Mouse (Mus musculus) forebrain, embryonic 15.5 days (tissue): ENCODE results near the gene Cd276. TPM values are rescaled to one million over a fixed set of nuclear protein-coding genes. Genes with fewer than 3 reads are reported as not detected.

ENCODE experiments used
- ATAC-seq: fragments of 200-750 bp; cut with Nextera tagmentation; replicated peaks from 2 replicates; pipeline ENCODE4 v1.8.0; 2017; ENCODE audit warnings: mild to moderate bottlenecking, moderate TSS enrichment, moderate library complexity
- H3K27ac ChIP-seq: fragments of 300-500 bp; sonication (generic); replicated peaks from 2 replicates; pipeline ENCODE4 v1.5.1; 2015; ENCODE audit warnings: mild to moderate bottlenecking, inconsistent platforms
- H3K27me3 ChIP-seq: fragments of 300-500 bp; sonication (generic); 2 replicates; pipeline ENCODE4 v1.6.1; 2015; ENCODE audit warnings: inconsistent platforms
- H3K36me3 ChIP-seq: fragments of 300-500 bp; sonication (generic); 2 replicates; pipeline ENCODE4 v1.6.1; 2015; ENCODE audit warnings: mild to moderate bottlenecking, inconsistent platforms
- H3K4me1 ChIP-seq: fragments of 300-500 bp; sonication (generic); 2 replicates; pipeline ENCODE4 v1.6.1; 2015; ENCODE audit warnings: inconsistent platforms
- H3K4me2 ChIP-seq: fragments of 300-500 bp; sonication (generic); replicated peaks from 2 replicates; pipeline ENCODE4 v1.6.1; 2015; ENCODE audit warnings: mild to moderate bottlenecking, inconsistent platforms
- H3K4me3 ChIP-seq: fragments of 300-500 bp; sonication (generic); 2 replicates; pipeline ENCODE4 v1.5.1; 2015; ENCODE audit warnings: mild to moderate bottlenecking, inconsistent platforms
- H3K9ac ChIP-seq: fragments of 300-500 bp; sonication (generic); replicated peaks from 2 replicates; pipeline ENCODE4 v1.6.1; 2015; ENCODE audit warnings: mild to moderate bottlenecking, inconsistent platforms
- H3K9me3 ChIP-seq: fragments of 300-500 bp; sonication (generic); 2 replicates; pipeline ENCODE4 v1.6.1; 2016; ENCODE audit warnings: inconsistent platforms
- WGBS: fragments of 180-500 bp; shearing (Covaris S2); methylation state at CpG from one replicate; pipeline ENCODE4 v1.1.7; 2015; ENCODE audit warnings: mixed read lengths; 5-methylcytosine and 5-hydroxymethylcytosine counted together
- polyA plus RNA-seq: library from polyadenylated mRNA; unstranded; fragments of >200 nt; fragmentation: Nextera tagmentation; extraction: Ambion mirVana; gene quantifications from 2 replicates; pipeline ENCODE4 v1.2.1, GENCODE M21; 2015

The Cd276 gene
- polyA plus RNA-seq, 1 experiment from 2014 or later: 30.9 TPM

DNA sequence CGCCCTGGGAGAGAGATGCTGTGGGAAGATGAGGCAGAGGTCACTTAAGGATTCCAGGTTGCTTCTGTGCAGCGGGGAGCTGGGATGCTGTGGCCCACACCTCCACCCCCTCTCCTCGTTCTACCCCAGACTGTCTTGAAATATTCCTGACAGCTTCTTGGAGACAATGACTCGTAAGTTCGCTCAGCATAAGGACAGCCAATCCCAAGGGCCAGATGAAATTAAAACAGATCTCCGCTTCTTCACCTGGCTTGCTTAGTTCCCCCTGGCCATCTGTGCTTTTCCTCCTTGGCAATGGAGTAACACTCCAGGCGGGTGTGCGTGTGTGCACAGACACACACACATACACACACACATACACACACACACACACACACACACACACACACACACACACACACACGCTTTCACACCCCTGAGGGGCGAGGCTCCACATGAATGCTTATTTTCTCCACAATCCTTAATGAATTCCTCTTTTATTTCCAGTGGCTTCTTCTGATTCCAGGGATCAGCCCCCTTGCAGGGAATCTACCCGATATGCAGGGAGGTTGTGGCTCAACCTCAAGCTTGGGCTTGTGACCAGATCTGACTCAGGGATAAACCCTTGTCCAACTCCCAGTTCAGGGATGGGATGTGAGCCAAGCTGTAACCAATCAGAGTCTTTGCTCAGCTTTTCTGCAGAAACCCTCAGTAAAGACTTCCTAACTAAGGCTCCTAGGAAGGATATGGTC is 8.4 kb downstream of the Cd276 start:
- H3K4me3 ChIP-seq: no peak overlapping the region
- no peak overlapping the region for H3K4me2 ChIP-seq
- peaks cover 39% of the 10 kb centered on the region for H3K4me1 ChIP-seq
- H3K9ac ChIP-seq: no peak overlapping the region
- no peak for ATAC-seq
- no peaks in the 10 kb centered on the region for H3K36me3 ChIP-seq
- H3K27me3 ChIP-seq: no peaks in the 10 kb centered on the region
- H3K9me3 ChIP-seq: no peaks in the 10 kb centered on the region
- peak overlapping the region; percentile 53 for H3K27ac ChIP-seq
- 57% methylated on average over 11 of the region's 11 CpGs for WGBS

DNA sequence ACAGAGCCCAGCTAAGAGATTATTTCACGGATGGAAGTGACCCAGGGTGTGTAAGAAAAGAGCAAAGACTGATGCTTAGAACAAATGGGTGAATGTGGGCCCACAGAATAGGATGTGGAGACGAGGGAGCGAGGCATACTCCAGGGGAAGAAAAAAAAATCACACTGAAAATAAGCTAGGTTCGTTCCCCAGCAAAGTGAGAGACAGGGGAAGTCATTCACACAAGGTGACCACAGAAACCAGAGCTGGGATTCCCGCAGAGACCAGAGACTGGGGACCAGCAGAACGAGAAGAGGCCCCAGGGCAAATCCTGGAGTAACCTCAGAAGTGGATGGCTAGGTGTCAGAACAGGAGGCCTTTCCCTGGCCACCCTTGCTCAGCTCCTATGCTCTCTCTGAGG is 9.8 kb downstream of the Cd276 start:
- Histone ChIP-seq H3K4me2 (no peak overlapping the region), H3K36me3 (no peaks in the 10 kb centered on the region), H3K4me3 (no peak overlapping the region), H3K9me3 (no peaks in the 10 kb centered on the region), H3K27me3 (no peaks in the 10 kb centered on the region), H3K27ac (peak overlapping the region; percentile 44; the same call in 1 of the 2 replicates), H3K4me1 (peaks cover 47% of the 10 kb centered on the region), H3K9ac (no peak overlapping the region)
- no peak for ATAC-seq
- WGBS: 71% methylated on average over 6 of the region's 6 CpGs

DNA sequence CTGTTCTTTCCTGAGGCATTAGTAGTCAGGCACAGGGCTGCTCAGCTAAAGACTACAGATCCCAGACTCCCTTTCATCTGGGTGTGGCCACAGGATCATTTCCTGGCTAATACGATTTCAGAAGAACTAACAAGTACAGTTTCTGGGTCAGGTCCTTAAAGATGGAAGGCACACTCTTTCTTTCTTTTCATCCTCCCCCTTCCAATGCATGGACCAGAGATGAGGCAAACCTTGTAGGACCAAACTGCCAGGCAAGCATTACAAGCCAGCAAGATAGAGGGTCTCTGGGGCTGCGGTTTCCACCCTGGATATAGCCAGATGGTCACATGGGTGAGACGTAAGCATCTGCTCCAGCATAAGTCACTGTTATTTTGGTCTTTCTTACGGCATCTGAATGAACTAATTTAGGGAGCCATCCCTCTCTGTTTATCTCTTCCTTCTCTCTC is 10.3 kb downstream of the Cd276 start:
- H3K27ac ChIP-seq: peak overlapping the region; percentile 44; the same call in 1 of the 2 replicates
- peak overlapping the region; percentile 15; the same call in 1 of the 2 replicates for H3K4me3 ChIP-seq
- no peaks in the 10 kb centered on the region for H3K27me3 ChIP-seq
- no peak overlapping the region for H3K9ac ChIP-seq
- peak overlapping the region; percentile 22; the same call in 1 of the 2 replicates for H3K4me2 ChIP-seq
- H3K9me3 ChIP-seq: no peaks in the 10 kb centered on the region
- 52% methylated on average over 4 of the region's 4 CpGs for WGBS
- H3K36me3 ChIP-seq: no peaks in the 10 kb centered on the region
- ATAC-seq: no peak
- H3K4me1 ChIP-seq: peaks cover 47% of the 10 kb centered on the region

DNA sequence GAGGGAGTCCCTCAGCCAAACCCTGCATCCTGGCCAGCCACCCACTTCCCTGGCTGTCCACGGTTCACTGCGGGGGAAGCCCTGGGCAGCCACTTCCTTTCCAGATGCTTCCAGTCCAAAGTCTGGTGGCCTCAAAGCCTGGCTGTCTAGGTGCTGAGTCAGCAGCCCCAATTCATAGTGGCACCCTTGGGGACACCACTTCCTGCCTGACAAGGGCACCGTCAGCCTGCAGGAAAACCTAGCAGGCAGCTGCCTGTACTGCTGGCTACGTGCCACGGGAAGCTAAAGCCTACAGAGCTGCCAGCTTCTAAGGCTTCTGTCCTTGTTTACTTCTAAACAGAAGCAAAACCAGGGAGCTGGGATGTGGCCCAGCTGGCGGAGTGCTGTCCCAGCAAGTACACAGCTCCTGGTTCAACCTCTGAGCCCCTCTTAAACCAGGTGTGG is 13.3 kb downstream of the Cd276 start:
- Histone ChIP-seq H3K27me3 (no peaks in the 10 kb centered on the region), H3K9ac (no peak overlapping the region), H3K27ac (peak overlapping the region; percentile 60), H3K4me2 (no peak overlapping the region), H3K9me3 (no peaks in the 10 kb centered on the region), H3K4me3 (no peak overlapping the region), H3K4me1 (peaks cover 34% of the 10 kb centered on the region), H3K36me3 (peaks cover 13% of the 10 kb centered on the region)
- ATAC-seq: peak; percentile 24; the same call in 1 of the 2 replicates
- WGBS: 48% methylated on average over 6 of the region's 6 CpGs

DNA sequence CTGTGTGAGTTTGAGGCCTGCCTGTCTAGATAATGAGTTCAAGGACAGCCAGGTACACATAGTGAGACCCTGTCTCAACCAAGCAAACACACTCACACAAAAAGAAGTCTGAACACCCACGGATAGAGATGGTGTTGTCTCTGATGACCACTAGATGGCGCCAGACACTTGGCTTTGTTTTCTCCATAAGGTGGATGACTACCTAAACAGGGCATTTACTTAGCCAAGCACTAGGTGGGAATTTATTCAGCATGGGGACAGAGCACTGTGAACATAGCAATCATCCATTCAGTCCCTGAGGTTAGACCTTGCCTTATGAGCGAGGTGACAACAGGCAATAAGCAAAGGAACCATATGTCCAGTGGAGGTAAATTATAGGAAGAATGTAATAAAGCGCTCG is 15.4 kb downstream of the Cd276 start:
- Histone ChIP-seq H3K4me1 (peaks cover 20% of the 10 kb centered on the region), H3K4me2 (no peak overlapping the region), H3K27me3 (no peaks in the 10 kb centered on the region), H3K27ac (no peak overlapping the region), H3K36me3 (peaks cover 16% of the 10 kb centered on the region), H3K9ac (no peak overlapping the region), H3K9me3 (no peaks in the 10 kb centered on the region), H3K4me3 (no peak overlapping the region)
- ATAC-seq: peak; percentile 49
- WGBS: 49% methylated on average over 5 of the region's 5 CpGs

DNA sequence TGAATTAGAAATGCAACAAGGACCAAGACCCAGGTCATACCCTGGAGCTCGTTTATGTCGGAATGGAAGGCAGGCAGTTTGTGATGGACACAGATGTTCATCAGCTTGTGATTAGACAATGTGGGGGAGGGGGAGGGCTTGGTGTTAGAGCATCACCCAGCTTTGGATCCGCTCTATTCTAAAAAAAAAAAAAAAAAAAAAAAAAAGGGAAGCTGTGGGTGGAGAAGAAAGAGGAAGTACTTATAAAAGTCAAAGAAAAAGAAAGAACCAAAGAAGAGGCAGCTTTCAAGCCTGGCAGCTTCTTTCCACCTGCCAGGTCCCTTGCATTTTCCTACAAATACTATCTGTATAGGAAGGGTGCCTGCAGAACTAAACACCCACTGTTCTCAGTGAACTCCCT is 17.5 kb downstream of the Cd276 start:
- Histone ChIP-seq H3K36me3 (peaks cover 16% of the 10 kb centered on the region), H3K4me3 (no peak overlapping the region), H3K27me3 (no peaks in the 10 kb centered on the region), H3K27ac (no peak overlapping the region), H3K4me2 (no peak overlapping the region), H3K9me3 (no peaks in the 10 kb centered on the region), H3K9ac (no peak overlapping the region), H3K4me1 (peaks cover 18% of the 10 kb centered on the region)
- WGBS: 89% methylated on average over 3 of the region's 3 CpGs
- no peak for ATAC-seq

DNA sequence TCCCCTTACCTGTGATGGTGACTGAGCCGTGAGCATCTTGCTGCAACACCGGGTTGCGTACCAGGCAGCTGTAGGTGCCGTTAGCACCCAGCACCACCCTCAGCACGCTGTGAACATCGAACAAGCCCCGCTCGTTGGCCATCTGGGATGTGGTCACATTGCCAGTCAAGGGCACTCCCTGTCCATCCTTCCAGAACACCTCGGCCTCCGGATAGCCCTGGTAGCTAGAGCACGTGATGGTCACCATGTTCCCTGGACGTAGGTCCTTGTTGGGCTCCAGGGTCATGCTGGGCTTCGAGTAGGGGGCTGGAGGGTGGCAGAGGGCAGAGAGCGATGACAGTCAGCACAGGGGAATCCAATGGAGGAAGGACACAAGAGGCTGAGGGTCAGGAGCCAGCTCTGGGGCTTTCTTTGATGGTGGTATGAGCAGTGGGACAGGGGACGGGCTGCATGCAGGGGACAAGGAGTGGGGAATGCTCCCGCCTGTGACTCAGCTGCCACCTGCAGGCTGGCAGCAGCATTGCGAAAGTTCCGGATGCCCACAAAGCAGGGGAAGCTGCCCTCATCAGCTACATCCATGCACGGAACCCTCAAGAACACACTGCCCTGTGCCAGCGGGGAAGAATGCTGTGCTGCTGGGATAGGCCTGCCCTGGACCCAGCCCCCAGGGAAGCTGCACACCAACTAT is 19.6 kb downstream of the Cd276 start:
- ATAC-seq: peak; percentile 69
- no peaks in the 10 kb centered on the region for H3K27me3 ChIP-seq
- no peaks in the 10 kb centered on the region for H3K4me1 ChIP-seq
- no peak overlapping the region for H3K9ac ChIP-seq
- H3K4me3 ChIP-seq: no peak overlapping the region
- H3K9me3 ChIP-seq: no peaks in the 10 kb centered on the region
- H3K36me3 ChIP-seq: peaks cover 17% of the 10 kb centered on the region
- H3K4me2 ChIP-seq: no peak overlapping the region
- 76% methylated on average over 20 of the region's 20 CpGs for WGBS
- no peak overlapping the region for H3K27ac ChIP-seq

DNA sequence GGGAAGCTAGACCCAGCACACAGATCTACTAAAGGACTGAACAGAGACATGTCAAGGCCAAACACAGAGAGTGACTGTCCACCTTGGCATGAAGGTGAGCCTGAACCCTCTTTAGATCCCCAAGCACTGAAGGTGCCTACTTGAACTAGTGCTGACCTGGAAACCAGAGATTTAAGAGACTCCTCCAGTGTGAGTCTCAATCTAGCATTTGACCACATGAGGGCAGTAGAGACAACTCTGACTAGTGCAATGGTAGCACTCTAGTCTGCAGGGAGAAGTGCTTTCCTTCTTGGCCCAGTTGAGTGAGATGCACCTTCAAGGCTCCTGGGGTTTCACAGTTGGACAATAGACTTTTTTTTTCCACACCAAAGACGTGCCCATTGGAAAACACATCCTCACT is 20.5 kb downstream of the Cd276 start:
- H3K4me1 ChIP-seq: no peaks in the 10 kb centered on the region
- ATAC-seq: no peak; the same call in 1 of the 2 replicates
- H3K27me3 ChIP-seq: no peaks in the 10 kb centered on the region
- no peak overlapping the region for H3K4me3 ChIP-seq
- H3K9me3 ChIP-seq: no peaks in the 10 kb centered on the region
- H3K27ac ChIP-seq: no peak overlapping the region
- no peak overlapping the region for H3K9ac ChIP-seq
- H3K36me3 ChIP-seq: peaks cover 20% of the 10 kb centered on the region
- 43% methylated on average over 1 of the region's 1 CpGs for WGBS
- no peak overlapping the region for H3K4me2 ChIP-seq

DNA sequence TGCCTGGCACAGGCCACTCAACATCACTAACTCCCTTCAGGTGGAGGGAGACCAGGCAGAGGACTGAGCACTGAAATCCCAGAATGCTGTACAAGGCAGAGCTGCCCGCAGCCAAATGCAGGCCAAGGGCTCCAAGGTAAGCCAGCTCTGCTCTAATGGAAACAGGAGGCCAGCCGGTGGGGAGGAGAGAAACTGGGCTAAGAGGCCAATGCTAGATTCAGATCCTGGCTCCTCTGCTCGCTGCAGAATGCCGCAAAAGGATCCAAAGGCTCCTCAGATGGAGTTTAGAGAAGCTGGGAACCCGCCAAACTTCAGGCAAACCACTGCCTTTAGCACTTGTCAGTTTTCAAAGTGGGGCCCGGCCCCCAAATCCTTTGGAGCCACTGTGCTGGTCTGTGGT is 21.9 kb downstream of the Cd276 start:
- ATAC-seq: no peak
- Histone ChIP-seq H3K27ac (no peak overlapping the region), H3K36me3 (peaks cover 14% of the 10 kb centered on the region), H3K9ac (no peak overlapping the region), H3K4me2 (no peak overlapping the region), H3K4me3 (no peak overlapping the region), H3K9me3 (no peaks in the 10 kb centered on the region), H3K4me1 (no peaks in the 10 kb centered on the region), H3K27me3 (no peaks in the 10 kb centered on the region)
- WGBS: 90% methylated on average over 6 of the region's 6 CpGs

DNA sequence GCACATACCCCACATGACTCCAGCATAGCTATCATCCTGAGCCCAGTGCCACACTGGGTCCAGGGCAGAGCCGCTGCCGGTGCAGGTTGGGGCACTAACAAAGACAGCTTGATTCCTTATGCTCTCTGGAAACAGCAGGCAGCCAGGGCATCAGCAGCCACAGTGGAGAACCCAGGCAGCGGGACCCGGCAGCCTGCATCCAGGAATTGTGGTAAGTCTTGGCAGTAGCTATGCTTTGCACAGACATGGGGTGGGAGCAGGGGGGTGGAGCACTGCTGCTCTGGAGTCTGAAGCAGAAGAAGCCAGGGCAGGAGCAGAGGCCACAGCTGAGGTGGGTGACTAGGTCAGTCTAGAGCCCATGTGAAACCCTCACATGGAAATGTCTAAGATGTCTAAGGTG is 23.0 kb downstream of the Cd276 start:
- peaks cover 15% of the 10 kb centered on the region for H3K36me3 ChIP-seq
- H3K4me2 ChIP-seq: no peak overlapping the region
- no peaks in the 10 kb centered on the region for H3K4me1 ChIP-seq
- 86% methylated on average over 4 of the region's 4 CpGs for WGBS
- no peak overlapping the region for H3K27ac ChIP-seq
- H3K27me3 ChIP-seq: no peaks in the 10 kb centered on the region
- ATAC-seq: no peak
- H3K9ac ChIP-seq: no peak overlapping the region
- no peaks in the 10 kb centered on the region for H3K9me3 ChIP-seq
- H3K4me3 ChIP-seq: no peak overlapping the region

DNA sequence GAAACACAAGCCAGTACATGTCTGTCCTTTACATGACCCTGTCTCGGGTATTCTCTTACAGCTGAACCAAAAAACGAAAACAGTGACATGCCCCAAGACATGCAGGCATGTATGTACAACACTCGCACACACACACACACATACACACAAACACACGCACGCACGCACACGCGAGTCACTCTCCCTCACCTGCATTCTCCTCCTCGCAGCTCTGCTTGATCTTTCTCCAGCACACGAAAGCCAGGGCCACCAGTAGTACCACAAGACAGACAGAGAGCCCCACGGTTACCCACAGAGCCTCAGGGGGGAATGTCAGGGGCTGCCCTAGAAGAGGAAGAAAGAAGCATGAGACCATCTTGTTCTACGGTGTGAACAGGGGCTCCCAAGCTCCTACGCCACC is 24.8 kb downstream of the Cd276 start:
- no peak for ATAC-seq

DNA sequence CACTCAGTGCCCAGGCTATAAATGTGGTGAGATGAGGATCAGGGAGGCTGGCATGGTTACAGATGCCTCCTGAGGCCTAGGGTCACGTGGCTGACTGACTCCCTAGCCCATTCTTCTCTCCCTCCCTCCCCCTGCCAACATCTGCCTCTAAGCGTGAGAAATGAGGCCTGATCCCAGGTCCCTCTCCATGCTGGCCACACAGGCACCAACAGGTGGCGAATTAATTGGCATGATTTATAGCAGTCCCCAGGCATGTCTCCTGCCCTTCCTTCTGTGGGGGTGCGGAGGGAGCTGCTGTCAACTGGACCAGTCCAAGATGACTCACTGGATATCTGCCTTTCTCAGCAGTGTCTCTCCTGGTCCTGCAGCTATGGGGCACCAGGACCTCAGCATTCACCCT is 27.4 kb downstream of the Cd276 start:
- H3K27me3 ChIP-seq: no peaks in the 10 kb centered on the region
- H3K4me2 ChIP-seq: no peak overlapping the region
- no peaks in the 10 kb centered on the region for H3K9me3 ChIP-seq
- H3K9ac ChIP-seq: no peak overlapping the region
- H3K4me3 ChIP-seq: no peak overlapping the region
- WGBS: 77% methylated on average over 4 of the region's 4 CpGs
- H3K4me1 ChIP-seq: no peaks in the 10 kb centered on the region
- no peak for ATAC-seq
- peaks cover 33% of the 10 kb centered on the region for H3K36me3 ChIP-seq
- no peak overlapping the region for H3K27ac ChIP-seq

More for the DNA sequence above, 24.8 kb downstream of the Cd276 start:
- Histone ChIP-seq H3K4me1 (no peaks in the 10 kb centered on the region), H3K9me3 (no peaks in the 10 kb centered on the region), H3K4me3 (no peak overlapping the region), H3K27me3 (no peaks in the 10 kb centered on the region), H3K9ac (no peak overlapping the region), H3K36me3 (peaks cover 21% of the 10 kb centered on the region), H3K27ac (no peak overlapping the region), H3K4me2 (no peak overlapping the region)
- 96% methylated on average over 13 of the region's 13 CpGs for WGBS
